Mouse (Mus musculus) E14TG2a.4 (cell line): ENCODE measurements around the gene Sdr9c7.
"Not testable (repeated sequence)": the region's sequence is repeated elsewhere in the genome, so short reads cannot be mapped to it uniquely, and the experiment has no call there.

Experiments used
- H3K27me3 ChIP-seq: 2 replicates; pipeline ENCODE4 v1.6.1; 2014; ENCODE audit warnings: low read length, control low read depth; ENCODE audit not compliant: insufficient read depth
- H3K36me3 ChIP-seq: 2 replicates; pipeline ENCODE4 v1.6.1; 2014; ENCODE audit warnings: low read length, control low read depth; ENCODE audit not compliant: insufficient read depth
- H3K4me1 ChIP-seq: replicated peaks from 2 replicates; pipeline ENCODE4 v1.6.1; 2014; ENCODE audit warnings: low read depth, low read length, control low read depth
- H3K4me3 ChIP-seq: replicated peaks from 2 replicates; pipeline ENCODE4 v1.5.1; 2014; ENCODE audit warnings: mild to moderate bottlenecking, low read length
- H3K9me3 ChIP-seq: 2 replicates; pipeline ENCODE4 v1.6.1; 2014; ENCODE audit warnings: low read length, control low read depth
- CTCF ChIP-seq: conservative IDR thresholded peaks from 2 replicates; pipeline ENCODE4 v1.5.1; 2014; ENCODE audit warnings: low read length
- NANOG ChIP-seq: IDR thresholded peaks from 2 replicates; pipeline ENCODE4 v1.6.1; 2014; ENCODE audit warnings: borderline replicate concordance, low read length, mixed read lengths
- POU5F1 ChIP-seq: IDR thresholded peaks from 2 replicates; pipeline ENCODE4 v1.6.1; 2014; ENCODE audit warnings: low read length, borderline replicate concordance

The Sdr9c7 gene

DNA sequence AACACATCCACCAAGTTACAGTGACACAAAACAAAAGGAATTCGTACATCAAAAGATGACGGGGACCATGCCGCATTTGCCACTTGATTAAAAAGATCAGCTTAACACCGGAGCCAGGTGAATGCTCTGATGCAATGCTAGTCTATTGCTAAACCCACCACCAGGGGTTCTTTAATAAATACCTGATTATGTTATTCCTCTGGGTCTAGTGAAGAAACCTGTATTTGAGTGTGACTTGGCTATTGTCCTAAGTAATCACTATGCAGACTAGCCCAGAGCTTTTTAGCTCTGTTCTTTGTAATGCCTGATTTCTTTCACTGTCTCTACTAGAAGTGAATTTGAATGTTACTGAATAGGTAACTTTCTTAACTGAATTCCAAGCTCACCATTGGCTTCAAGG lies 17.3 kb upstream of the Sdr9c7 start:
- TF ChIP-seq NANOG (peak; percentile 13; the same call in 1 of the 2 replicates), POU5F1 (no peak)
- Histone ChIP-seq H3K9me3 (no peaks in the 10 kb centered on the region), H3K4me3 (no peak overlapping the region), H3K4me1 (peaks cover 62% of the 10 kb centered on the region), H3K36me3 (no peaks in the 10 kb centered on the region), H3K27me3 (no peaks in the 10 kb centered on the region)

DNA sequence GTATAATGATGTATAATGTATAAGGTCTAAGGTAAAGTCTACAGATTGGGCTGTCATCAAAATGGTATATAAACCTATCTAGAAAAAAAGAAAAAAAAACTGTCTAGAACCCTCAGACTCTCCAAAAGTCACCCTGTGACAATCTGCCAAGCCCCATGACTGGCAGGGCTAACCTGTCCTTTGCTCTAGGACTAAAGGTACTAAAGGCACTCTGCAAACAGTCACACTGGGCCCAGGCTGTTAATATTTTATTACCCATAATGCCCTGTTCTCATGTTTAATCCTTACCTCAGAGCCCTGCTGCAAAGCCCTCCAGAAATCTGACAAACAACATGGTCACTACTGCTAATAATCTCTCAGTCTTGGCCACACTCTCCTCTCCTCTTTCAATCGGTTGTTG lies 11.8 kb upstream of the Sdr9c7 start:
- TF ChIP-seq NANOG (no peak), CTCF (no peak), POU5F1 (no peak)
- H3K36me3 ChIP-seq, result no peaks in the 10 kb centered on the region
- no peak overlapping the region for H3K4me3 ChIP-seq
- H3K4me1 ChIP-seq, result peaks cover 33% of the 10 kb centered on the region
- peaks cover 6% of the 10 kb centered on the region; the same call in 1 of the 2 replicates for H3K9me3 ChIP-seq
- no peaks in the 10 kb centered on the region for H3K27me3 ChIP-seq

DNA sequence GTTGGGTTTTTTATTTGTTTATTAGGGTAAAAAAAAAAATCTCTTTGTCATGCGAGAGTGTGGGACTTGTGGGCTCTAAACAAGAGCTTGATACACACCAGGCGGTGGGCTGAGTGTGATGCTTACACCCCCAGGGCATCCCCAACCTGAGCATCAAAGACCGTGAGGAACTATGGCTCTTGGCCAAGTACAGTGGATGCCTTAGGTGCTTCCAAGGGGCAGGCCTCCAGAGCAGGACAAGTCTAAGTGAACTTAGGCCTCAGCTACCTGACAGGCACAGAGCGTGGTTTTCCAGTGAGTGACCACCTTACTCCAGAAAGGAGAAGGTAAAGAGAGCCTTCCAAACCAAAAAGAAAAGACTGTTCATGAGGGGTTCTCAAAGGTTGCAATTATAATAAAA lies 11.3 kb upstream of the Sdr9c7 start:
- H3K27me3 ChIP-seq, result no peaks in the 10 kb centered on the region
- peaks cover 37% of the 10 kb centered on the region for H3K4me1 ChIP-seq
- TF ChIP-seq POU5F1 (no peak), NANOG (no peak), CTCF (no peak)
- H3K4me3 ChIP-seq, result no peak overlapping the region
- H3K36me3 ChIP-seq, result no peaks in the 10 kb centered on the region
- H3K9me3 ChIP-seq, result peaks cover 7% of the 10 kb centered on the region; the same call in 1 of the 2 replicates

DNA sequence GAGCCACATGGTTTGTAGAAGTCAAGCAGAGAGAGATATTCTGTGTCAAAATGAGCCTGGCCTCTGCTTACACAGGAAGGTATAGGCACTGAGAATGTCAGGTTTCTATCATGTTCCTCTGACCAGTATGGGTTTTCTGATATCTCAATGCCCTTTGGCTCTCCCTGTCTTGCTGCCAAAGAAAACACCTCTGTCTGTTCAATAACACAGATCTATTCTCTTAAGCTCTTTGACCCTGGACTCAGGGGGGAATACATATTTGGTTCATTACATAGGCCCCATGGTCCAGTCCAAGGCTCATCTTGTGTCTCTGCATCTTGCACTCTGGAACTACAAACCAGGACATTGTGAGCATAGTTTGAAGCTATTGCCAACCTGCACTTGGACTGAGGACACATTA lies 9.7 kb upstream of the Sdr9c7 start, which contains the start of gene Rdh7:
Rdh7 (minus strand) TSS at position 213 of the 400 bp plus-strand sequence.
- TF ChIP-seq POU5F1 (no peak), NANOG (no peak), CTCF (no peak)
- H3K4me1 ChIP-seq, result peaks cover 47% of the 10 kb centered on the region
- no peaks in the 10 kb centered on the region for H3K36me3 ChIP-seq
- H3K4me3 ChIP-seq, result no peak within 1 kb of the TSS
- H3K9me3 ChIP-seq, result peaks cover 7% of the 10 kb centered on the region; the same call in 1 of the 2 replicates
- no peaks in the 10 kb centered on the region for H3K27me3 ChIP-seq

DNA sequence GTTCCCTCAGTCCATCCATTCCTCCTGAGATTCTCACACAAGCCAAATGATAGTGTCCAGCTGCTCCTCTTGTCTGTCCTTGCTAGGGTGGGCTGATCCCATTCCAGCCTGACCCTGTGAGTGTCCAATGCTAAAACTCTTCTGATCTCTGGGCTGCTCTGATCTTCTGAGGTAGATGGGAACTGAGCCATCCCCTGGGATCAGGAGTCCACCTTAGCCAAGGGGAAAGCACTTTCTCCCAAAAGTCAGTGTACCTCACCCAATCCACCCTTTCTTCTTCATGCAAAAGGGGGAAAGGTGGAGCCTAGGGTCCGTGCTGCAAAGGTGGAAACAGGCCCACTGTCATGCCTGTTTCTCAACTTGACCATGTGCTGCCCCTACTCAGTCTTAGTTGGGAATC lies 6.8 kb upstream of the Sdr9c7 start:
- Histone ChIP-seq H3K4me3 (no peak overlapping the region), H3K4me1 (peaks cover 59% of the 10 kb centered on the region), H3K27me3 (no peaks in the 10 kb centered on the region), H3K36me3 (no peaks in the 10 kb centered on the region), H3K9me3 (peaks cover 7% of the 10 kb centered on the region; the same call in 1 of the 2 replicates)
- TF ChIP-seq NANOG (no peak), CTCF (no peak), POU5F1 (no peak)

DNA sequence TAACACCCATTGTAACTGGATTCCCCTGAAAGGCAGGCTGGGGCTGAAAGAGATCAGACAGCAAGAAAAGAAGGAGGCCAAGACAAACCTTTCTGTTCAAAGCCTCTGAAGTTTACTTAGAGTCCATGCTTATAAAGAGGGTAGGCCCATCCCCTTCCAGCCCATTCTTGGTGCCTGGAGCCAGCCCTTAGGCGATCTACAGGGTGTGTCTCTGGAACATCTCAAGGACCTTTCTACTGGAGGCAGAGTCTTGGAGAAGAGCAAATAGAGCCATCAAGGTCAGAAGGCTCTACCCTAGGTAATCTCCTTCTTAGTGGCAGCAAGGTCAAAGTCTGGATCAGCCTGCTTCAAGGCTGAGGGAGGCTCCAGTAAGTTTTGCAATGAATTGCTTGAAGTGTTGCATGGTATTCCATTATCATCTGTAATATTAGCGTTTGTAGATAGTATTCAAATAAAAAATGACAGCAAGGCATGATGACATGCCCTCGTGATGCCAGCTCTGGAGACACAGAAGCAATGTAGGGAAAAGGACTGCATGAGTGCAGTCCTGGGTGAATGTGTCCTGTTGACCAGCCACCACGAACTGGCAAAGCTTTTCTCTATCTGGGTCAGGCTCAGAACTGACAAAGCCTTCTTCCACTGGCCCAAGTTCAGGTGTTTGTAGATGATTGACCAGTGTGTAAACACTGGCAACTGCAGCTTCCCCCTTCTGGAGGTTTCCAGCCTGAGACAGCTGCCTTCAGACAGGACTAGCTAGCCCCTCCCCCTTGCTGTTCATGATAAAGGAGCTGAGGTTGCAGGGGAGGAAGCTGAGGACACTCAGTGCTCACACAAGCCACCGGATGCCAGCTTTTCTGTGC lies 4.9 kb upstream of the Sdr9c7 start:
- not testable (repeated sequence) for H3K9me3 ChIP-seq, H3K27me3 ChIP-seq, H3K36me3 ChIP-seq, H3K4me3 ChIP-seq
- H3K4me1 ChIP-seq, result peaks cover 78% of the 10 kb centered on the region

DNA sequence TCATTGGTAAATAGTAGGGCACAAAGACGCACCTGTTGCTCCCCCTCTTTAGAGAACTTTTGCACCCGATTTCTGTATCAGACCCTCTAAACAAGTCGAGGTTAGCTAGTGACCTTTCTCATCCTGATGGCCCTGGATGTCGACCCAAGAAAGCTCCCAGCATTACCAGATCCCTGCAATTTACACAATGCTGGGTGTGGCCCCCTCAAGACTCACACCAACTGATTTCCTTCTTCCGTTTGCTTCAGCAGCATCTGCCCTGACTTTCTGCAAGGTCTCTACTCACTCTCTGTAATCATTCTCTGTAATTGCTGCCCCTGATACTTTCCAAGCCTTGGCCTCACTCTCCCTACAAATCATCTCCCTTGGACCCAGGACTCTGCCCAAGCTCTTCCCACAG lies 1.6 kb upstream of the Sdr9c7 start:
- TF ChIP-seq NANOG (no peak), CTCF (no peak), POU5F1 (no peak)

DNA sequence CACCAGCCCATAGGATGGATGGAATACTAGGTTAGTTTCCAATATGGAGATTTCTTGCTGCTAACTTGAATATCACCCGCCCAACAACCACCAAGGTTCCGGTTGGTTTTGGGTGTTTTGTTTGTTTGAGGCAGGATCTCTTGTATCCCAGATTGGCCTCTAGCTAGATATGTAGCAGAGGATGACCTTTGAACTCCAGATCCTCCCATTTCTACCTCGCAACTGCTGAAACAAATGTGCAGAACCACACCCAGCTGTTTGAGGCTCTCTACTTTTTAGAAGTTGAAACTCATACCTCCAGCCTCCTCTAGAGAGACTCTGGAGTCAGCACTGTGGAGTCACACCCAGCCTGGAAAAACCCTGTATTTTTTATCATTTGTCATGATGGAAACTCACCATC lies 812 bp upstream of the Sdr9c7 start:
- H3K36me3 ChIP-seq, result no peaks in the 10 kb centered on the region
- peaks cover 79% of the 10 kb centered on the region for H3K4me1 ChIP-seq
- no peaks in the 10 kb centered on the region for H3K9me3 ChIP-seq
- H3K4me3 ChIP-seq, result peak overlapping the region; percentile 21; the same call in 1 of the 2 replicates
- TF ChIP-seq POU5F1 (no peak), NANOG (no peak), CTCF (no peak)
- H3K27me3 ChIP-seq, result peaks cover 3% of the 10 kb centered on the region; the same call in 1 of the 2 replicates

More for the DNA sequence above, 1.6 kb upstream of the Sdr9c7 start:
- Histone ChIP-seq H3K4me1 (peaks cover 85% of the 10 kb centered on the region), H3K4me3 (no peak overlapping the region; the same call in 1 of the 2 replicates), H3K9me3 (0 out of 2 replicates have a peak, but pooled peaks cover under 1% of the 10 kb centered on the region), H3K36me3 (no peaks in the 10 kb centered on the region), H3K27me3 (peaks cover 3% of the 10 kb centered on the region; the same call in 1 of the 2 replicates)
